Mouse (Mus musculus) liver, embryonic 18 days (tissue): ENCODE data around the gene Gm21671. TPM values are rescaled to one million over a fixed set of nuclear protein-coding genes. Genes with fewer than 3 reads are reported as not detected.

ENCODE experiments used
- polyA plus RNA-seq: library from polyadenylated mRNA; depleted of rRNA; stranded (reverse); fragments of >200 nt; gene quantifications from 2 replicates; pipeline ENCODE4 v1.2.3, GENCODE M21; 2012; rRNA removed

Gm21671 gene
- polyA plus RNA-seq: not detected in 2 replicates

DNA sequence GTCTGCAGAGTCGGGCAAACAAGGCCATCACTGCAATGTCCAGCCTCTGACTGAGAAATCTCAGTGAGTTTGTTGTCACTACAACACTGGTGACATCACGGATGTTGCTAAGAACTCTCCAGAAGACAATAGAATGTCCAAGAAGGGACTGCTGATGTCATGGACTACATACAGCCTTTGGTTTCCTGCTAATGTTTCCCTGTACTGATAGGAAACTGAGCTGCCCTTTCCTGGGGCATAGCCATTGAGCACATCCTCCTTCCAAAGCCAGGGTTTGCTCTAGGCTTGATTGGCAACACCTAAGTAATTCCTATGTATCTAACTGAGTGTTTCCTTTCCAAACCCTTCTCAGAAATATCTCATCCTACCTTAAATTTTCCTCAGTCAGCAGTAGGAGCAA, at the start of gene Gm21671:
Gene Gm21671, minus strand, starts transcription at position 101 of the 400 bp plus-strand sequence.

DNA sequence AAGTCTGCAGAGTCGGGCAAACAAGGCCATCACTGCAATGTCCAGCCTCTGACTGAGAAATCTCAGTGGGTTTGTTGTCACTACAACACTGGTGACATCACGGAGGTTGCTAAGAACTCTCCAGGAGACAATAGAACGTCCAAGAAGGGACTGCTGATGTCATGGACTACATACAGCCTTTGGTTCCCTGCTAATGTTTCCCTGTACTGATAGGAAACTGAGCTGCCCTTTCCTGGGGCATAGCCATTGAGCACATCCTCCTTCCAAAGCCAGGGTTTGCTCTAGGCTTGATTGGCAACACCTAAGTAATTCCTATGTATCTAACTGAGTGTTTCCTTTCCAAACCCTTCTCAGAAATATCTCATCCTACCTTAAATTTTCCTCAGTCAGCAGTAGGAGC, 34.3 kb upstream of the Gm21671 start, which contains the start of gene Gm21698:
Gene Gm21698, minus strand, starts transcription at position 101 of the 400 bp plus-strand sequence.

DNA sequence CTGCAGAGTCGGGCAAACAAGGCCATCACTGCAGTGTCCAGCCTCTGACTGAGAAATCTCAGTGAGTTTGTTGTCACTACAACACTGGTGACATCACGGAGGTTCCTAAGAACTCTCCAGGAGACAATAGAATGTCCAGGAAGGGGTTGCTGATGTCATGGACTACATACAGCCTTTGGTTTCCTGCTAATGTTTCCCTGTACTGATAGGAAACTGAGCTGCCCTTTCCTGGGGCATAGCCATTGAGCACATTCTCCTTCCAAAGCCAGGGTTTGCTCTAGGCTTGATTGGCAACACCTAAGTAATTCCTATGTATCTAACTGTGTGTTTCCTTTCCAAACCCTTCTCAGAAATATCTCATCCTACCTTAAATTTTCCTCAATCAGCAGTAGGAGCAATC, 18.3 kb upstream of the Gm21671 start, which contains the start of gene Gm21680:
Gene Gm21680, minus strand, starts transcription at position 101 of the 400 bp plus-strand sequence.

DNA sequence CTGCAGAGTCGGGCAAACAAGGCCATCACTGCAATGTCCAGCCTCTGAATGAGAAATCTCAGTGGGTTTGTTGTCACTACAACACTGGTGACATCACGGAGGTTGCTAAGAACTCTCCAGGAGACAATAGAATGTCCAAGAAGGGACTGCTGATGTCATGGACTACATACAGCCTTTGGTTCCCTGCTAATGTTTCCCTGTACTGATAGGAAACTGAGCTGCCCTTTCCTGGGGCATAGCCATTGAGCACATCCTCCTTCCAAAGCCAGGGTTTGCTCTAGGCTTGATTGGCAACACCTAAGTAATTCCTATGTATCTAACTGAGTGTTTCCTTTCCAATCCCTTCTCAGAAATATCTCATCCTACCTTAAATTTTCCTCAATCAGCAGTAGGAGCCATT, 11.9 kb downstream of the Gm21671 start, which contains the start of gene Gm21663:
Gene Gm21663, minus strand, starts transcription at position 101 of the 400 bp plus-strand sequence.

Other genes with a start within 250 kb of the Gm21671 start
- gene Xrcc2, start 248.6 kb downstream of the Gm21671 start, polyA plus RNA-seq: 2.3 and 2.4 TPM in 2 replicates
- 0.35 and 0.46 TPM in 2 replicates for gene Actr3b, start 194.4 kb downstream of the Gm21671 start, polyA plus RNA-seq
- gene Gm21663, start 12.0 kb downstream of the Gm21671 start, polyA plus RNA-seq: not detected in 2 replicates
- not detected in 2 replicates for gene Gm21680, start 18.2 kb upstream of the Gm21671 start, polyA plus RNA-seq
- not detected in 2 replicates for gene Gm21698, start 34.2 kb upstream of the Gm21671 start, polyA plus RNA-seq
- not detected in 2 replicates for gene Gm1979, start 50.4 kb upstream of the Gm21671 start, polyA plus RNA-seq
- gene Gm5862, start 68.5 kb upstream of the Gm21671 start, polyA plus RNA-seq: not detected in 2 replicates
- gene Speer4a, start 85.1 kb upstream of the Gm21671 start, polyA plus RNA-seq: not detected in 2 replicates
- not detected in 2 replicates for gene Gm7347, start 104.2 kb upstream of the Gm21671 start, polyA plus RNA-seq
- not detected in 2 replicates for gene Gm10471, start 134.9 kb upstream of the Gm21671 start, polyA plus RNA-seq
- not detected in 2 replicates for gene 5031410I06Rik, start 150.9 kb upstream of the Gm21671 start, polyA plus RNA-seq
- gene Gm10220, start 167.0 kb upstream of the Gm21671 start, polyA plus RNA-seq: not detected in 2 replicates